In the genomic region with DNA sequence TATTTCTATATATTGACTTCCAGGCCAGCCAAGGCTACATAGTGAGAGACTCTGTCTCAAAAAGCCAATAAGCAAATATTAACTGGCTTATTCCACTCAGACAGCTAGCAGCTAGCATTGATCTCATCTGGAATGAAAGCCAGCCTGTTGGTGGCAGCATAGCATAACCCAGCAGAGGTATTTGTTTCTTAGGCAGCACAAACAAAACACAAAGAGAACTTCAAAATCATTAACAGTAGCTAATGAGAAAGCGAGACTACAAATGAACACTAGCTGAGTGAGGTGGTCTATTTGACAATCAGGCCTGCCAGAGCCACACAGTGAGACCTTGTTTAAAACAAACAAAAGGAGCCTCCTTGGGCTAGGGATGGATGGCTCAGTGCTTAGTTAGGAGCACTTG, we compare ENCODE assay signal across 13 mouse cellular contexts. TPM values are rescaled to one million over a fixed set of nuclear protein-coding genes. Genes with fewer than 3 reads are reported as not detected.
DNase-seq lines count a peak whose midpoint lies in the region; ATAC-seq and TF ChIP-seq lines count a peak whose summit lies in the region.
"Had no signal": no experiment of that assay in that cellular context is flagged by ENCODE, and none has a peak within 500 bp of the region (broad histone marks: within the 10 kb centered on the region; RNA-seq: fewer than 3 reads in every experiment).

No protein-coding gene starts in this region.

- DNase-seq in Muller cell, postnatal 12 days (ENCODE audit: inconsistent ontology term): peak; percentile 47
- peak; percentile 35 for DNase-seq in midbrain, postnatal 0 days (ENCODE audit: low spot score)
- DNase-seq in spleen, postnatal 4 days (ENCODE audit: low spot score in 2 of 2): no peak
- DNase-seq: adrenal gland, adult 8-10 months; lung, postnatal 14 days; right cerebral cortex, postnatal 25 days had no signal

- H3K27me3 ChIP-seq in intestine, postnatal 0 days (replicated peaks; ENCODE audit: control insufficient read depth, insufficient read depth, low read length): 0 out of 2 replicates have a peak, but pooled peaks cover 3% of the 10 kb centered on the region
- no peaks in the 10 kb centered on the region; the same call in 1 of the 2 replicates for H3K27me3 ChIP-seq in intestine, embryonic 15.5 days (replicated peaks)
- H3K27me3 ChIP-seq in megakaryocyte, embryonic 14.5 days (replicated peaks): no peaks in the 10 kb centered on the region
- H3K27me3 ChIP-seq in midbrain, postnatal 0 days (ENCODE audit: insufficient read depth, low read length): no peaks in the 10 kb centered on the region
- H3K27me3 ChIP-seq: forebrain, embryonic 12.5 days had no signal

- H3K27ac ChIP-seq in intestine, postnatal 0 days (ENCODE audit: low read depth, low read length): no peak overlapping the region
- H3K27ac ChIP-seq in intestine, embryonic 15.5 days: no peak overlapping the region
- H3K27ac ChIP-seq in midbrain, postnatal 0 days (ENCODE audit: low read depth, low read length): no peak overlapping the region
- H3K27ac ChIP-seq: forebrain, embryonic 12.5 days had no signal

- H3K9me3 ChIP-seq in intestine, postnatal 0 days (ENCODE audit: control insufficient read depth): no peaks in the 10 kb centered on the region
- H3K9me3 ChIP-seq in intestine, embryonic 15.5 days: no peaks in the 10 kb centered on the region
- H3K9me3 ChIP-seq in megakaryocyte, embryonic 14.5 days: no peaks in the 10 kb centered on the region
- no peaks in the 10 kb centered on the region for H3K9me3 ChIP-seq in midbrain, postnatal 0 days (ENCODE audit: low read length)
- H3K9me3 ChIP-seq: forebrain, embryonic 12.5 days had no signal

- no peak overlapping the region for H3K4me2 ChIP-seq in intestine, postnatal 0 days (replicated peaks; ENCODE audit: low read depth)
- H3K4me2 ChIP-seq in intestine, embryonic 15.5 days (replicated peaks): no peak overlapping the region
- H3K4me2 ChIP-seq in midbrain, postnatal 0 days (ENCODE audit: low read depth, low read length, poor library complexity, severe bottlenecking): no peak overlapping the region
- H3K4me2 ChIP-seq: forebrain, embryonic 12.5 days; heart, embryonic 11.5 days had no signal

- ATAC-seq in intestine, postnatal 0 days: no peak
- ATAC-seq in intestine, embryonic 15.5 days: no peak
- no peak for ATAC-seq in megakaryocyte, adult 5-6 weeks (ENCODE audit: poor library complexity, severe bottlenecking)
- ATAC-seq in midbrain, postnatal 0 days (ENCODE audit: low FRiP score): no peak

- no peak overlapping the region for H3K4me3 ChIP-seq in intestine, postnatal 0 days (ENCODE audit: low read depth, low read length)
- H3K4me3 ChIP-seq in intestine, embryonic 15.5 days (replicated peaks): no peak overlapping the region
- H3K4me3 ChIP-seq in megakaryocyte, embryonic 14.5 days (replicated peaks): peak overlapping the region; percentile 82
- H3K4me3 ChIP-seq in midbrain, postnatal 0 days (ENCODE audit: low read depth, low read length): no peak overlapping the region
- H3K4me3 ChIP-seq: forebrain, embryonic 12.5 days had no signal

- no peaks in the 10 kb centered on the region; the same call in 1 of the 2 replicates for H3K4me1 ChIP-seq in intestine, postnatal 0 days (replicated peaks; ENCODE audit: control insufficient read depth, insufficient read depth, low read length)
- no peaks in the 10 kb centered on the region; the same call in 1 of the 2 replicates for H3K4me1 ChIP-seq in intestine, embryonic 15.5 days (replicated peaks)
- peaks cover 51% of the 10 kb centered on the region for H3K4me1 ChIP-seq in megakaryocyte, embryonic 14.5 days
- H3K4me1 ChIP-seq in midbrain, postnatal 0 days (ENCODE audit: insufficient read depth, low read length): peaks cover 6% of the 10 kb centered on the region; the same call in 1 of the 2 replicates

- H3K36me3 ChIP-seq in intestine, postnatal 0 days (ENCODE audit: control insufficient read depth, insufficient read depth): no peaks in the 10 kb centered on the region
- no peaks in the 10 kb centered on the region for H3K36me3 ChIP-seq in intestine, embryonic 15.5 days
- peaks cover 69% of the 10 kb centered on the region for H3K36me3 ChIP-seq in megakaryocyte, embryonic 14.5 days (replicated peaks; ENCODE audit: low read length)
- peaks cover 6% of the 10 kb centered on the region; the same call in 1 of the 2 replicates for H3K36me3 ChIP-seq in midbrain, postnatal 0 days (ENCODE audit: insufficient read depth, low read length)

- 79% methylated on average over 1 of the region's 1 CpGs for WGBS in intestine, postnatal 0 days
- 90% methylated on average over 1 of the region's 1 CpGs for WGBS in intestine, embryonic 15.5 days
- WGBS in midbrain, postnatal 0 days: 77% methylated on average over 1 of the region's 1 CpGs

- TF ChIP-seq CTCF in intestine, postnatal 0 days (IDR thresholded peaks at IDR 0.05; ENCODE audit: low read depth): peak; percentile 61
- TF ChIP-seq CTCF in midbrain, postnatal 0 days (IDR thresholded peaks at IDR 0.05): peak; percentile 61

- no peak overlapping the region for H3K9ac ChIP-seq in intestine, postnatal 0 days (ENCODE audit: low read depth, low read length)
- no peak overlapping the region for H3K9ac ChIP-seq in intestine, embryonic 15.5 days
- no peak overlapping the region for H3K9ac ChIP-seq in midbrain, postnatal 0 days (replicated peaks; ENCODE audit: low read length, poor library complexity, severe bottlenecking)
- H3K9ac ChIP-seq: forebrain, embryonic 12.5 days had no signal

RNA-seq across cellular contexts. Expression of a gene that starts 6.2 kb away (rescaled TPM):
- polyA plus RNA-seq in intestine, postnatal 0 days (2015; fragmentation: Nextera tagmentation; extraction: Ambion mirVana): 81.9 and 83.1 TPM in 2 replicates
- 59.3 and 64.8 TPM in 2 replicates for polyA plus RNA-seq in intestine, embryonic 15.5 days (2015; fragmentation: Nextera tagmentation; extraction: Ambion mirVana)
- 107 and 108 TPM in 2 replicates for polyA plus RNA-seq in megakaryocyte, embryonic 14.5 days (2012; ENCODE audit: insufficient read depth, low replicate concordance)
- 108 and 111 TPM in 2 replicates for total RNA-seq in megakaryocyte, adult 5-6 weeks (2015)
- 75.5 and 82.8 TPM in 2 replicates for total RNA-seq in megakaryocyte, adult 5-6 weeks (2017)
- total RNA-seq in midbrain, postnatal 0 days (2014; rRNA removed): 201 and 269 TPM in 2 replicates
- polyA plus RNA-seq in midbrain, postnatal 0 days (2015; fragmentation: Nextera tagmentation; extraction: Ambion mirVana): 232 and 238 TPM in 2 replicates

RNA-seq across cellular contexts. Expression of a gene that starts 33.1 kb away (rescaled TPM):
- polyA plus RNA-seq in intestine, postnatal 0 days (2015; fragmentation: Nextera tagmentation; extraction: Ambion mirVana): 14.0 and 14.7 TPM in 2 replicates
- polyA plus RNA-seq in intestine, embryonic 15.5 days (2015; fragmentation: Nextera tagmentation; extraction: Ambion mirVana): 6.1 and 8.1 TPM in 2 replicates
- polyA plus RNA-seq in megakaryocyte, embryonic 14.5 days (2012; ENCODE audit: insufficient read depth, low replicate concordance): not detected in 2 replicates
- total RNA-seq in megakaryocyte, adult 5-6 weeks (2015): 4.2 and 4.6 TPM in 2 replicates
- 7.0 and 7.6 TPM in 2 replicates for total RNA-seq in megakaryocyte, adult 5-6 weeks (2017)
- 0.24 TPM in 1 of 2 replicates, not detected in the other for total RNA-seq in midbrain, postnatal 0 days (2014; rRNA removed)
- polyA plus RNA-seq in midbrain, postnatal 0 days (2015; fragmentation: Nextera tagmentation; extraction: Ambion mirVana): 0.25 TPM in 1 of 2 replicates, not detected in the other
- total RNA-seq: left cerebral cortex, postnatal 10 days had no signal

RNA-seq across cellular contexts. Expression of a gene that starts 36.6 kb away (rescaled TPM):
- 36.1 TPM in 2 replicates for polyA plus RNA-seq in intestine, postnatal 0 days (2015; fragmentation: Nextera tagmentation; extraction: Ambion mirVana)
- 35.6 and 38.2 TPM in 2 replicates for polyA plus RNA-seq in intestine, embryonic 15.5 days (2015; fragmentation: Nextera tagmentation; extraction: Ambion mirVana)
- 0.59 TPM in 1 of 2 replicates, not detected in the other for polyA plus RNA-seq in megakaryocyte, embryonic 14.5 days (2012; ENCODE audit: insufficient read depth, low replicate concordance)
- 3.7 and 5.5 TPM in 2 replicates for total RNA-seq in megakaryocyte, adult 5-6 weeks (2015)
- 6.0 and 27.4 TPM in 2 replicates for total RNA-seq in megakaryocyte, adult 5-6 weeks (2017)
- total RNA-seq in midbrain, postnatal 0 days (2014; rRNA removed): 38.1 and 46.8 TPM in 2 replicates
- polyA plus RNA-seq in midbrain, postnatal 0 days (2015; fragmentation: Nextera tagmentation; extraction: Ambion mirVana): 54.6 and 55.4 TPM in 2 replicates

Comparison
In these comparisons a context has a peak if more than half of its experiments do, and no peak if none do; other contexts are left out.
1. DNase-seq: peak in Muller cell, postnatal 12 days (single experiment) and midbrain, postnatal 0 days (single experiment); none in spleen, postnatal 4 days (0 of 2).
2. RNA of a gene that starts 36.6 kb away (polyA plus RNA-seq): 54.6 to 55.4 TPM in midbrain, postnatal 0 days, 36.1 TPM in intestine, postnatal 0 days and 35.6 to 38.2 TPM in intestine, embryonic 15.5 days; 0.59 TPM in megakaryocyte, embryonic 14.5 days; every median in the first group is over 10 times any median in the second.